Mouse (Mus musculus): Measurements from ENCODE around the gene Slc31a2.

Slc31a2 gene

GRCm38 (mm10) chr4:62322684-62323083 is 60.3 kb downstream of the Slc31a2 start:
- no peak for DNase-seq

GRCm38 (mm10) chr4:62326111-62326510 is 63.7 kb downstream of the Slc31a2 start:
- DNase-seq = no peak

- DNase-seq = no peak
Observed at GRCm38 (mm10) chr4:62328941-62329660, 66.7 kb downstream of the Slc31a2 start.

GRCm38 (mm10) chr4:62331977-62332376 is 69.6 kb downstream of the Slc31a2 start:
- no peak for DNase-seq

- no peak for DNase-seq
Observed at GRCm38 (mm10) chr4:62338536-62338935, 76.2 kb downstream of the Slc31a2 start.

GRCm38 (mm10) chr4:62344000-62344399 is 81.6 kb downstream of the Slc31a2 start:
- DNase-seq = peak; percentile 26 to 36

GRCm38 (mm10) chr4:62345827-62346226 is 83.5 kb downstream of the Slc31a2 start:
- no peak for DNase-seq

- no peak for DNase-seq
Observed at GRCm38 (mm10) chr4:62347605-62348328, 85.4 kb downstream of the Slc31a2 start.
